Mouse (Mus musculus) liver, embryonic 18 days (tissue): ENCODE results near the gene Slc26a9. TPM values are rescaled to one million over a fixed set of nuclear protein-coding genes. Genes with fewer than 3 reads are reported as not detected.

Experiments
- polyA plus RNA-seq: library from polyadenylated mRNA; depleted of rRNA; stranded (reverse); fragments of >200 nt; gene quantifications from 2 replicates; pipeline ENCODE4 v1.2.3, GENCODE M21; 2012; rRNA removed

Gene Slc26a9
- polyA plus RNA-seq = 0.01 TPM in 2 replicates

DNA sequence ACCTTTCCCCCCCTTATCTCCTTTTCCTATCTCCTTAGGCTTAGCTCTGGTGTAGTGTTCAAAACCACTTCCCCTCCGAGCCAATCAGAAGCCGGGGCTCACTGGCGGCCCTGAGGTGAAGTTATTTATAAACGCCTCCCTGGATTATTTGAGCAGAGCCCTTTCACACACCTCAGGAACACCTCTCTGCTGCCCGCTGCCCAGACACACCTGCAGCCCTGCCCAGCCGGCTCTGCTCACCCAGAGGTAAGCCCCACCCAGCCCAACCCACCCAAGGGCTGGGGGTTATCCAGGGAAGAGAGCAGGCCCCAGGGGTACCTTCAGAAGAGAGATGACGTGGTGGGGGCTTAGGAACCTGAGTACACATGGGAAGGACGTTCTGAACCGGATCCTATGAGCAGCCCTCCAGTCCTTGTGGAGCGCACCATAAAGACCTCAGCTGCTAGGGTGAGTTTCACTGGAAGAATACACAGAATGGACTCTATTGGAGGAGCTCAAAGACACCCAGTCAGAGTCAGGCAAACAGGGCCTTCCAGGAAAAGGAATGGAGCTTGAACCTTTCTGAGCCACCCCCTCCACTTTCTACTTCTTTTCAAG is at the start of gene Slc26a9:
Gene Slc26a9, plus strand, starts transcription at position 155 of the 597 bp plus-strand sequence.

DNA sequence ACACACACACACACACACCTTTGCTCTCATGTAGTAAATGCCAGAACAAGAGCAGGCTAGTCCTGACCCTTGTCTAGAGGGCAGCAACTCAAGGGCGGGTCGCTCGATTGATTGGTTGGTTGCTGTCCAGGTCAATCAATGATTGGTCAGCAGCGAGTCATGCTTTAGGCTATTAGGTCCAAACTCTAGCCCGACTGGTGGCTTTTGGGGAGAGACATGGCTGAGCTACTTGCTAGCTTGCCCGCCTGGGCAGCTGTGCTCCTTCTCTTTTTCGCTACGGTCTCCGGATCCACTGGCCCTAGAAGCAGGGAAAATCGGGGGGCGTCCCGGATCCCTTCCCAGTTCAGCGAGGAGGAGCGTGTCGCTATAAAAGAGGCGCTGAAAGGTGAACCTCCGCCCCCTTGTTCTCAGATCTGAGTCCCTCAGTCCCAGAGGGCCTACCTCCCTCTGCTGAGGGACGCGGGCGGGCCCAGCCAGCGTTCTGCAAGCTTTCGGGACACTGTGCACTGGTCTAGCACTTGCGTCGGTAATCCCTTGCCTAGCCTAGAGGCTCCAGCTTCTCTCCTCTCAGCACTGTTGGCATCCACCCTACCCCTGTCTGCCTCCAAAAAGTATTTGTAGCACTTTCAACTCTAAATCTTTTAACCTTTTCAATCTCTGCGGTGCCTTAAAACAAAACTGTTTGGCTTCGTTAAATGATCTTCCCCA is 53.5 kb downstream of the Slc26a9 start, which contains the start of gene Pm20d1:
Gene Pm20d1, plus strand, starts transcription at position 180 of the 708 bp plus-strand sequence.

Other genes starting within 250 kb of the Slc26a9 start
- 5.0 and 5.4 TPM in 2 replicates for gene Srgap2, start 216.7 kb upstream of the Slc26a9 start, polyA plus RNA-seq
- gene Fam72a, start 216.1 kb upstream of the Slc26a9 start, polyA plus RNA-seq = 1.00 and 1.0 TPM in 2 replicates
- not detected in 2 replicates for gene Avpr1b, start 144.8 kb upstream of the Slc26a9 start, polyA plus RNA-seq
- 15.4 and 19.7 TPM in 2 replicates for gene Ctse, start 105.7 kb upstream of the Slc26a9 start, polyA plus RNA-seq
- gene Rab7b, start 55.3 kb upstream of the Slc26a9 start, polyA plus RNA-seq = 0.81 and 1.00 TPM in 2 replicates
- 5.8 and 7.2 TPM in 2 replicates for gene Pm20d1, start 53.4 kb downstream of the Slc26a9 start, polyA plus RNA-seq
- gene Slc41a1, start 83.5 kb downstream of the Slc26a9 start, polyA plus RNA-seq = 1.2 and 1.3 TPM in 2 replicates
- 9.2 and 10.6 TPM in 2 replicates for gene Rab29, start 123.2 kb downstream of the Slc26a9 start, polyA plus RNA-seq
- gene Nucks1, start 166.5 kb downstream of the Slc26a9 start, polyA plus RNA-seq = 14.5 and 15.7 TPM in 2 replicates
- gene Slc45a3, start 218.9 kb downstream of the Slc26a9 start, polyA plus RNA-seq = 3.7 TPM in 2 replicates